Mouse (Mus musculus) midbrain, postnatal 0 days (tissue): ENCODE results near the gene Slc44a5. TPM values are rescaled to one million over a fixed set of nuclear protein-coding genes. Genes with fewer than 3 reads are reported as not detected.

Experiments
- ATAC-seq: fragments of 200-750 bp; cut with Nextera tagmentation; 2 replicates; pipeline ENCODE4 v1.8.0; 2017; ENCODE audit warnings: moderate number of reproducible peaks, mild to moderate bottlenecking, moderate TSS enrichment, moderate library complexity; ENCODE audit not compliant: low FRiP score
- DNase-seq: peaks from one replicate; pipeline ENCODE4 v3.0.0-alpha.2; 2015; ENCODE audit warnings: low spot score
- H3K27ac ChIP-seq: fragments of 300-500 bp; sonication (generic); 2 replicates; pipeline ENCODE4 v1.5.1; 2014; ENCODE audit warnings: low read depth, mild to moderate bottlenecking, low read length, mixed read lengths
- H3K27me3 ChIP-seq: fragments of 300-500 bp; sonication (generic); 2 replicates; pipeline ENCODE4 v1.6.1; 2014; ENCODE audit warnings: low read length, control low read depth, mixed read lengths; ENCODE audit not compliant: insufficient read depth
- H3K36me3 ChIP-seq: fragments of 300-500 bp; sonication (generic); 2 replicates; pipeline ENCODE4 v1.6.1; 2014; ENCODE audit warnings: low read length, control low read depth, mixed read lengths; ENCODE audit not compliant: insufficient read depth
- H3K4me1 ChIP-seq: fragments of 300-500 bp; sonication (generic); 2 replicates; pipeline ENCODE4 v1.6.1; 2014; ENCODE audit warnings: mild to moderate bottlenecking, control low read depth, antibody characterized with exemption, low read length, mixed read lengths; ENCODE audit not compliant: insufficient read depth
- H3K4me2 ChIP-seq: fragments of 300-500 bp; sonication (generic); 2 replicates; pipeline ENCODE4 v1.6.1; 2014; ENCODE audit warnings: low read depth, mild to moderate bottlenecking, low read length, mixed read lengths; ENCODE audit not compliant: poor library complexity, severe bottlenecking
- H3K4me3 ChIP-seq: fragments of 300-500 bp; sonication (generic); 2 replicates; pipeline ENCODE4 v1.5.1; 2014; ENCODE audit warnings: low read depth, mild to moderate bottlenecking, low read length, moderate library complexity
- H3K9ac ChIP-seq: fragments of 300-500 bp; sonication (generic); replicated peaks from 2 replicates; pipeline ENCODE4 v1.6.1; 2014; ENCODE audit warnings: mild to moderate bottlenecking, low read length, moderate library complexity, mixed read lengths; ENCODE audit not compliant: poor library complexity, severe bottlenecking
- H3K9me3 ChIP-seq: fragments of 300-500 bp; sonication (generic); 2 replicates; pipeline ENCODE4 v1.6.1; 2016; ENCODE audit warnings: low read length, control low read depth
- CTCF ChIP-seq: IDR thresholded peaks from 2 replicates; pipeline ENCODE4 v1.5.1; 2016; ENCODE audit warnings: antibody characterized with exemption, mild to moderate bottlenecking
- WGBS: fragments of 180-500 bp; shearing (Covaris S2); extraction: QIAGEN DNeasy Blood & Tissue Kit; methylation state at CpG from one replicate; pipeline ENCODE4 v1.1.7; 2014; 5-methylcytosine and 5-hydroxymethylcytosine counted together
- polyA plus RNA-seq: library from polyadenylated mRNA; unstranded; fragments of >200 nt; fragmentation: Nextera tagmentation; extraction: Ambion mirVana; gene quantifications from 2 replicates; pipeline ENCODE4 v1.2.1, GENCODE M21; 2015
- total RNA-seq: library from RNA; depleted of rRNA; stranded (reverse); fragments of >200 nt; gene quantifications from 2 replicates; pipeline ENCODE4 v1.2.3, GENCODE M21; 2014

Slc44a5 gene
- total and polyA plus RNA-seq, 2 experiments from 2014 or later, result 6.3 to 27.3 TPM

- no peaks in the 10 kb centered on the region for H3K27me3 ChIP-seq
- H3K4me3 ChIP-seq, result no peak overlapping the region
- ATAC-seq (peak; percentile 78), DNase-seq (no peak)
- WGBS, result 12% methylated on average over 9 of the region's 9 CpGs
- TF ChIP-seq CTCF, result no peak
- no peaks in the 10 kb centered on the region for H3K36me3 ChIP-seq
- peaks cover 15% of the 10 kb centered on the region for H3K4me1 ChIP-seq
- H3K4me2 ChIP-seq, result peak overlapping the region; percentile 30
- no peaks in the 10 kb centered on the region for H3K9me3 ChIP-seq
- no peak overlapping the region for H3K9ac ChIP-seq
- peak overlapping the region; percentile 18; the same call in 1 of the 2 replicates for H3K27ac ChIP-seq
Measured at GRCm38 (mm10) chr3:154082241-154082640, 109.0 kb downstream of the Slc44a5 start.

GRCm38 (mm10) chr3:154082961-154083360 lies 109.7 kb downstream of the Slc44a5 start:
- no peaks in the 10 kb centered on the region for H3K9me3 ChIP-seq
- DNase-seq, result no peak
- H3K9ac ChIP-seq, result no peak overlapping the region
- H3K4me2 ChIP-seq, result no peak overlapping the region
- peaks cover 15% of the 10 kb centered on the region for H3K4me1 ChIP-seq
- H3K27me3 ChIP-seq, result no peaks in the 10 kb centered on the region
- ATAC-seq, result no peak
- WGBS, result 53% methylated on average over 7 of the region's 7 CpGs
- no peaks in the 10 kb centered on the region for H3K36me3 ChIP-seq
- no peak overlapping the region; the same call in 1 of the 2 replicates for H3K27ac ChIP-seq
- H3K4me3 ChIP-seq, result no peak overlapping the region
- no peak for TF ChIP-seq CTCF

GRCm38 (mm10) chr3:154089996-154090395 lies 116.8 kb downstream of the Slc44a5 start:
- 85% methylated on average over 5 of the region's 5 CpGs for WGBS
- TF ChIP-seq CTCF, result no peak
- peaks cover 3% of the 10 kb centered on the region; the same call in 1 of the 2 replicates for H3K4me1 ChIP-seq
- H3K4me2 ChIP-seq, result no peak overlapping the region
- no peak overlapping the region for H3K9ac ChIP-seq
- H3K4me3 ChIP-seq, result no peak overlapping the region
- H3K27me3 ChIP-seq, result no peaks in the 10 kb centered on the region
- H3K36me3 ChIP-seq, result no peaks in the 10 kb centered on the region
- no peak overlapping the region for H3K27ac ChIP-seq
- no peaks in the 10 kb centered on the region for H3K9me3 ChIP-seq
- DNase-seq, result no peak
- no peak for ATAC-seq

- Histone ChIP-seq H3K27me3 (no peaks in the 10 kb centered on the region), H3K36me3 (no peaks in the 10 kb centered on the region), H3K9me3 (no peaks in the 10 kb centered on the region), H3K27ac (0 out of 2 replicates have a peak overlapping the region, but pooled peaks have one; percentile 27), H3K4me2 (no peak overlapping the region), H3K9ac (no peak overlapping the region), H3K4me3 (no peak overlapping the region), H3K4me1 (peaks cover 3% of the 10 kb centered on the region; the same call in 1 of the 2 replicates)
- no peak for TF ChIP-seq CTCF
- WGBS, result 67% methylated on average over 15 of the region's 15 CpGs
- ATAC-seq (peak; percentile 47; the same call in 1 of the 2 replicates), DNase-seq (no peak)
Measured at GRCm38 (mm10) chr3:154091468-154092338, 118.5 kb downstream of the Slc44a5 start.

- H3K27ac ChIP-seq, result no peak overlapping the region
Measured at GRCm38 (mm10) chr3:154092466-154092865, 119.2 kb downstream of the Slc44a5 start.

GRCm38 (mm10) chr3:154093745-154094322 lies 120.6 kb downstream of the Slc44a5 start:
- no peak overlapping the region for H3K4me2 ChIP-seq
- H3K9me3 ChIP-seq, result no peaks in the 10 kb centered on the region
- H3K4me1 ChIP-seq, result peaks cover 3% of the 10 kb centered on the region; the same call in 1 of the 2 replicates
- no peak overlapping the region for H3K4me3 ChIP-seq
- H3K27me3 ChIP-seq, result no peaks in the 10 kb centered on the region
- no peaks in the 10 kb centered on the region for H3K36me3 ChIP-seq
- no peak for ATAC-seq
- no peak for DNase-seq
- 58% methylated on average over 8 of the region's 8 CpGs for WGBS
- H3K27ac ChIP-seq, result no peak overlapping the region
- H3K9ac ChIP-seq, result no peak overlapping the region
- TF ChIP-seq CTCF, result no peak

More at GRCm38 (mm10) chr3:154092466-154092865, 119.2 kb downstream of the Slc44a5 start:
- Histone ChIP-seq H3K9ac (no peak overlapping the region), H3K4me1 (peaks cover 3% of the 10 kb centered on the region; the same call in 1 of the 2 replicates), H3K27me3 (no peaks in the 10 kb centered on the region), H3K9me3 (no peaks in the 10 kb centered on the region), H3K4me3 (no peak overlapping the region), H3K4me2 (no peak overlapping the region), H3K36me3 (no peaks in the 10 kb centered on the region)
- no peak for TF ChIP-seq CTCF
- WGBS, result 54% methylated on average over 7 of the region's 7 CpGs
- DNase-seq (no peak), ATAC-seq (peak; percentile 23; the same call in 1 of the 2 replicates)
